Mouse (Mus musculus): ENCODE data around the gene Nfkbil1. TPM values are rescaled to one million over a fixed set of nuclear protein-coding genes. Genes with fewer than 3 reads are reported as not detected.

The Nfkbil1 gene
- polyA plus RNA-seq, 1 experiment from 2014 or later, result 3.4 TPM

- Histone ChIP-seq H3K36me3 (ENCODE audit: control insufficient read depth, insufficient read depth, low read length) (peaks cover 95% of the 10 kb centered on the region), H3K4me3 (ENCODE audit: low read depth, low read length) (no peak overlapping the region), H3K27me3 (ENCODE audit: control insufficient read depth, insufficient read depth, low read length) (no peaks in the 10 kb centered on the region), H3K4me1 (ENCODE audit: control insufficient read depth, insufficient read depth, low read length) (peaks cover 15% of the 10 kb centered on the region), H3K27ac (ENCODE audit: low read depth, low read length) (no peak overlapping the region), H3K9ac (replicated peaks; ENCODE audit: low read depth, low read length) (no peak overlapping the region), H3K9me3 (ENCODE audit: control insufficient read depth, low read length) (no peaks in the 10 kb centered on the region), H3K4me2 (ENCODE audit: low read depth, low read length) (no peak overlapping the region)
- ATAC-seq (ENCODE audit: low read depth), result no peak
- 83% methylated on average over 19 of the region's 19 CpGs for WGBS
These were observed 14.0 kb upstream of the Nfkbil1 start for GRCm38 (mm10) chr17:35249451-35250197.

DNA sequence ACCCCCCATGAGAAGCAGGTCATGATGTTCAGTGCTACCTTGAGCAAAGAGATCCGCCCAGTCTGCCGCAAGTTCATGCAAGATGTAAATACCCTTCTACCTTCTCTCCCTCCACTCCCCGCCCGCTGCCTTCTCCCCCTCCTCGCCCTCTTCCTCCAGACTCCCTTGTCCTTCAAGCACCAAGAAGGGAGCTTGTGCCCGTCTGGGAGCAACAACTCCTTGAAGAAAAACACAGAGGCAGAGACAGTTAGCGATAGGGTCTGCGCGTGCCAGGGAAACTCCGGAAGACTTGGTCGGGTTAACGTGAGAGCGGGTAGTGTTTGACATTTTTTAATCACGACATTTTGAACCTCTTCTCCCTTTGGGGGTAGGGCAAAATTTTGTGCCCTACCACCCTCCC, 13.4 kb upstream of the Nfkbil1 start:
- Histone ChIP-seq H3K4me1 (ENCODE audit: control insufficient read depth, insufficient read depth, low read length) (peaks cover 22% of the 10 kb centered on the region), H3K4me3 (ENCODE audit: low read depth, low read length) (no peak overlapping the region), H3K9me3 (ENCODE audit: control insufficient read depth, low read length) (no peaks in the 10 kb centered on the region), H3K27me3 (ENCODE audit: control insufficient read depth, insufficient read depth, low read length) (no peaks in the 10 kb centered on the region), H3K36me3 (ENCODE audit: control insufficient read depth, insufficient read depth, low read length) (peaks cover 98% of the 10 kb centered on the region), H3K27ac (ENCODE audit: low read depth, low read length) (no peak overlapping the region), H3K9ac (replicated peaks; ENCODE audit: low read depth, low read length) (no peak overlapping the region), H3K4me2 (ENCODE audit: low read depth, low read length) (no peak overlapping the region)
- 89% methylated on average over 14 of the region's 14 CpGs for WGBS
- ATAC-seq (ENCODE audit: low read depth), result no peak

- no peak overlapping the region for H3K4me2 ChIP-seq (ENCODE audit: low read depth, low read length)
- no peak overlapping the region for H3K4me3 ChIP-seq (ENCODE audit: low read depth, low read length)
- no peak overlapping the region for H3K9ac ChIP-seq (replicated peaks; ENCODE audit: low read depth, low read length)
- H3K4me1 ChIP-seq (ENCODE audit: control insufficient read depth, insufficient read depth, low read length), result peaks cover 30% of the 10 kb centered on the region
- no peaks in the 10 kb centered on the region for H3K27me3 ChIP-seq (ENCODE audit: control insufficient read depth, insufficient read depth, low read length)
- no peaks in the 10 kb centered on the region for H3K9me3 ChIP-seq (ENCODE audit: control insufficient read depth, low read length)
- no peak overlapping the region for H3K27ac ChIP-seq (ENCODE audit: low read depth, low read length)
- WGBS, result 78% methylated on average over 7 of the region's 7 CpGs
- no peak for ATAC-seq (ENCODE audit: low read depth)
- H3K36me3 ChIP-seq (ENCODE audit: control insufficient read depth, insufficient read depth, low read length), result peaks cover 88% of the 10 kb centered on the region
These were observed 11.6 kb upstream of the Nfkbil1 start for GRCm38 (mm10) chr17:35247144-35247543.

GRCm38 (mm10) chr17:35245731-35246623, 10.4 kb upstream of the Nfkbil1 start:
- Histone ChIP-seq H3K9ac (replicated peaks; ENCODE audit: low read depth, low read length) (no peak overlapping the region), H3K4me2 (ENCODE audit: low read depth, low read length) (peak overlapping the region; percentile 91; the same call in 1 of the 2 replicates), H3K9me3 (ENCODE audit: control insufficient read depth, low read length) (no peaks in the 10 kb centered on the region), H3K4me3 (ENCODE audit: low read depth, low read length) (no peak overlapping the region), H3K36me3 (ENCODE audit: control insufficient read depth, insufficient read depth, low read length) (peaks cover 78% of the 10 kb centered on the region), H3K27ac (ENCODE audit: low read depth, low read length) (no peak overlapping the region), H3K4me1 (ENCODE audit: control insufficient read depth, insufficient read depth, low read length) (peaks cover 30% of the 10 kb centered on the region), H3K27me3 (ENCODE audit: control insufficient read depth, insufficient read depth, low read length) (no peaks in the 10 kb centered on the region)
- no peak for ATAC-seq (ENCODE audit: low read depth)
- WGBS, result 84% methylated on average over 15 of the region's 15 CpGs

DNA sequence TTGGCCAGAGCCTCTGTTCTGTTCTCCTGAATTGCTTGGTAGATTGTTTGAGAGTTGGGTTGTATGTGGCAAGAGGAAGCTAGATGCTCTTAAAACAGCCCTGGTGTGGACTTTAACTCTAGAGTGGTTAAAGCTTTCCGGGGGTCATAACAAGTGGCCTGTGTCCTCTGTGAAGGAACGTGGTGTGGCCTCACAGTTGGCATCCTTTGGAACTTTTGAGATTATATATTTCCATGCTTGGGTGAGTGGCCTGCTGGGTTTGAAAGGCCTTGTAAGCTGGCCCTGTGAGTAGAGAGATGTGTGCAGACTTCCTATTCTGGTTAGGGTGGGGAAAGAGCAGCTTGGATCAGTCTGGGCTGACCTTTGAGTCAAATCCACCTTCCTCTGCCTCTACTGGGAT, 9.4 kb upstream of the Nfkbil1 start:
- 78% methylated on average over 2 of the region's 2 CpGs for whole genome bisulfite sequencing
- Histone ChIP-seq H3K9ac (replicated peaks; ENCODE audit: low read depth, low read length) (0 out of 2 replicates have a peak overlapping the region, but pooled peaks have one; percentile 16), H3K4me1 (ENCODE audit: control insufficient read depth, insufficient read depth, low read length) (peaks cover 38% of the 10 kb centered on the region), H3K4me2 (ENCODE audit: low read depth, low read length) (peak overlapping the region; percentile 91; the same call in 1 of the 2 replicates), H3K27me3 (ENCODE audit: control insufficient read depth, insufficient read depth, low read length) (no peaks in the 10 kb centered on the region), H3K36me3 (ENCODE audit: control insufficient read depth, insufficient read depth, low read length) (peaks cover 68% of the 10 kb centered on the region), H3K4me3 (ENCODE audit: low read depth, low read length) (peak overlapping the region; percentile 99; the same call in 1 of the 2 replicates), H3K9me3 (ENCODE audit: control insufficient read depth, low read length) (no peaks in the 10 kb centered on the region), H3K27ac (ENCODE audit: low read depth, low read length) (no peak overlapping the region)
- ATAC-seq (ENCODE audit: low read depth), result no peak

DNA sequence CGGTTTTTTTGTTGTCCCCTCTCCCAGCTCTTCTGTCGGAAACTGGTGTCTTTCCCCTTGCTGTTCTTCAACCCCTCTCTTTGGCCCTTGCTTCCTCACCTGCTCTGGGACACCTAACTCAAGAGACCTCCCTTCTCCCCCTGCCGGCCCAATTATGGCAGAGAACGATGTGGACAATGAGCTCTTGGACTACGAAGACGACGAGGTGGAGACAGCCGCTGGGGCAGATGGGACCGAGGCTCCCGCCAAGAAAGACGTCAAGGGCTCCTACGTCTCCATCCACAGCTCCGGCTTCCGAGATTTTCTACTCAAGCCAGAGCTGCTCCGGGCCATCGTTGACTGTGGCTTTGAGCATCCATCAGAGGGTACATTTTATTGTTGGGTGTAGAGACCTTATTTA, 7.5 kb upstream of the Nfkbil1 start:
- 2% methylated on average over 16 of the region's 16 CpGs for WGBS
- Histone ChIP-seq H3K9me3 (ENCODE audit: control insufficient read depth, low read length) (no peaks in the 10 kb centered on the region), H3K4me1 (ENCODE audit: control insufficient read depth, insufficient read depth, low read length) (peaks cover 38% of the 10 kb centered on the region), H3K27me3 (ENCODE audit: control insufficient read depth, insufficient read depth, low read length) (no peaks in the 10 kb centered on the region), H3K9ac (replicated peaks; ENCODE audit: low read depth, low read length) (peak overlapping the region; percentile 99), H3K36me3 (ENCODE audit: control insufficient read depth, insufficient read depth, low read length) (peaks cover 49% of the 10 kb centered on the region), H3K27ac (ENCODE audit: low read depth, low read length) (peak overlapping the region; percentile 99), H3K4me2 (ENCODE audit: low read depth, low read length) (peak overlapping the region; percentile 91), H3K4me3 (ENCODE audit: low read depth, low read length) (peak overlapping the region; percentile 99)
- no peak for ATAC-seq (ENCODE audit: low read depth)

DNA sequence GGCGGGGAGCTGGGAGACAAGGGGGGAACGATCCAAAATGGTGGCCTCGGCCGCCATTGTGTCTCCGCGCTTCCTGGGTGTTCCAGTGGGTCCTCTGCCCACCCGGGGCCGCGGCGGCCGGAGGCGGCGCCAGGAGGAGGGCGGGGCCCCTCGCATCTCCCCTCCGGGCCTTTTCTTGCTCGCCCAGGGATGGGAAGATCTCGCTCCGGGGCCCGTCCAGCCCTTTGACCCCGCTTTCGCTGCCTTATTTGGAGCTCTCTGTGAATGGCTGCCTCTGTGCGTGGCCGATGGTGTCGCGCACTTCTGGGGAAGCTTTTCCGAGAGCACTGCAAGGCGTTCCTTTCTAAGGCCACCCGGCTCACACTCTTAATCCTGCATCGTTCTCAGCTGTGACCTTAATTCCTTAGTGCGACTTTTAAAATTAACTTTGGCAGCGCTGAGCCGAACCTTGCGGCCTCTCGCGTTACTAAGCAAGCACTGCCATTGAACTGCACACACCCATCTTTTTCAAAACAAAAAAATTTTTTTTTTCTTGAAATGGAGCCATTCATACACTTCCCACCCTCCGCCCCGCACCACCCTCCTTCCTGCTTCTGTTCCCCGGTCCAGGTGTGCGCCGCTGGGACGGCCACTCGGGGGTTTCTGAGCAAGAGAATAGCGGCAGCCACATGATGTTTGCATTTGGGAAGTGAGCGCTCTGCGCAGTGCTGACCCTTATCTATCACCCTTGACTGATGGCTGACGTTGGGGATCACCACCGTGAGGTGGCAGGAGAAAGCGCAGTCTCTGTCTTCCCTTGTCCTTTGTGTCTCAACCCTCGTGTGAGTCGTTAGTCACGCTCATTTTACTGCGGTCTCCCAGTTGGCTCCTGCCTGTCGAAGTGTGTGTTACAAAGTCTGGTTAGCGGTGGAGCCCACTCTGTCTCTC, 6.7 kb upstream of the Nfkbil1 start:
- WGBS, result under 1% methylated on average over 55 of the region's 55 CpGs
- no peaks in the 10 kb centered on the region for H3K27me3 ChIP-seq (ENCODE audit: control insufficient read depth, insufficient read depth, low read length)
- H3K4me2 ChIP-seq (ENCODE audit: low read depth, low read length), result peak overlapping the region; percentile 91
- peak; percentile 50 for ATAC-seq (ENCODE audit: low read depth)
- no peaks in the 10 kb centered on the region for H3K9me3 ChIP-seq (ENCODE audit: control insufficient read depth, low read length)
- H3K27ac ChIP-seq (ENCODE audit: low read depth, low read length), result peak overlapping the region; percentile 99
- peak overlapping the region; percentile 99 for H3K9ac ChIP-seq (replicated peaks; ENCODE audit: low read depth, low read length)
- H3K4me1 ChIP-seq (ENCODE audit: control insufficient read depth, insufficient read depth, low read length), result peaks cover 38% of the 10 kb centered on the region
- peak overlapping the region; percentile 99 for H3K4me3 ChIP-seq (ENCODE audit: low read depth, low read length)
- H3K36me3 ChIP-seq (ENCODE audit: control insufficient read depth, insufficient read depth, low read length), result peaks cover 41% of the 10 kb centered on the region

DNA sequence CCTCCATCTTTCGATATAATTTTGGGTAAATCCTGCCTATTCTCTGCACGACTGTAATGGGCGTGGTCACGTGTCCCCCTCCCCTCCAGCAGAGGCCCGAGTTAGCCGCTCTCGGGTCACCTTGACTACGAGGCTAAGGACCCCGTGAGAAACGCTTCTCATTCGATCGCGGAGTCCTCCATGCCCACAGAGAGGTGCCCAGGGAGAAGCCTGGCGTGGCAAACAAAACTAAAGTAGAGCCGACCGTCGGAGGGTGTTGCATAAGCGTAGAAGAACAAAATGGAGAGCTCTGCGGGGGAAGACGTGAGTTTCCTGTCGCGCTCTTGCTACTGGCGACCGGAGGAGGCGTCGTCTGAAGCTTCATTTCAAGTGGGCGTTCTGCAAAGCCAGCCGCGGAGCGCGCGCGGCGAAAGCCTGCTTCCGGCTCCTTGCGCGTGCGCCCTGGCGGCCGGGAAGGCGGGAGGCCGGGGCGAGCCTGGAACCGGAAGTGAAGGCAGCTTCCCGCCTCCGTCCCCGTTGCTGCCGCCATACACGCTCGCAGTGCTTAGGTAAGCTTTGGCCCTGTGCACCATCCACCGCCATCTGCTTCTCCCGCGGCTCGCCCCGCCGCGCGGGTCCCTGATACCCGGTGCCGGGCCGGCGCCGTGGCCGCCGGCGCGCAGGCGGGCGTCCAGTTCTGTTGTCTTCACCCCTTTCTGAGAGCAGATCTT, 5.9 kb upstream of the Nfkbil1 start, which contains the start of gene Ddx39b:
Gene Ddx39b, plus strand, starts transcription at position 442 of the 710 bp plus-strand sequence.
- ATAC-seq (ENCODE audit: low read depth), result peak; percentile 87
- Histone ChIP-seq H3K27ac (ENCODE audit: low read depth, low read length) (peak within 1 kb of the TSS; percentile 99), H3K4me2 (ENCODE audit: low read depth, low read length) (peak within 1 kb of the TSS; percentile 91), H3K4me3 (ENCODE audit: low read depth, low read length) (peak within 1 kb of the TSS; percentile 99), H3K27me3 (ENCODE audit: control insufficient read depth, insufficient read depth, low read length) (no peaks in the 10 kb centered on the region), H3K36me3 (ENCODE audit: control insufficient read depth, insufficient read depth, low read length) (peaks cover 33% of the 10 kb centered on the region), H3K9me3 (ENCODE audit: control insufficient read depth, low read length) (no peaks in the 10 kb centered on the region), H3K4me1 (ENCODE audit: control insufficient read depth, insufficient read depth, low read length) (peaks cover 45% of the 10 kb centered on the region), H3K9ac (replicated peaks; ENCODE audit: low read depth, low read length) (peak within 1 kb of the TSS; percentile 99)
- under 1% methylated on average over 69 of the region's 69 CpGs for WGBS
